Mouse (Mus musculus): ENCODE results near the gene Ppox.

GRCm38 (mm10) chr1:171258921-171259320, 22.1 kb downstream of the Ppox start:
- TF ChIP-seq CTCF (IDR thresholded peaks at IDR 0.05; ENCODE audit: control insufficient read depth, insufficient read depth, insufficient replicate concordance, low read depth, low read length), result no peak
- no peak for TF ChIP-seq POLR2A (IDR thresholded peaks at IDR 0.05; ENCODE audit: control insufficient read depth, low read depth, low read length)
